Mouse (Mus musculus): Measurements from ENCODE around the gene Ribc1. TPM values are rescaled to one million over a fixed set of nuclear protein-coding genes. Genes with fewer than 3 reads are reported as not detected.
A peak's percentile ranks its signal among the peaks of the same experiment; 100 is the strongest.

Gene Ribc1
- 0.97 TPM for polyA plus RNA-seq (2012; fragmentation: generic; extraction: Trizol)

DNA sequence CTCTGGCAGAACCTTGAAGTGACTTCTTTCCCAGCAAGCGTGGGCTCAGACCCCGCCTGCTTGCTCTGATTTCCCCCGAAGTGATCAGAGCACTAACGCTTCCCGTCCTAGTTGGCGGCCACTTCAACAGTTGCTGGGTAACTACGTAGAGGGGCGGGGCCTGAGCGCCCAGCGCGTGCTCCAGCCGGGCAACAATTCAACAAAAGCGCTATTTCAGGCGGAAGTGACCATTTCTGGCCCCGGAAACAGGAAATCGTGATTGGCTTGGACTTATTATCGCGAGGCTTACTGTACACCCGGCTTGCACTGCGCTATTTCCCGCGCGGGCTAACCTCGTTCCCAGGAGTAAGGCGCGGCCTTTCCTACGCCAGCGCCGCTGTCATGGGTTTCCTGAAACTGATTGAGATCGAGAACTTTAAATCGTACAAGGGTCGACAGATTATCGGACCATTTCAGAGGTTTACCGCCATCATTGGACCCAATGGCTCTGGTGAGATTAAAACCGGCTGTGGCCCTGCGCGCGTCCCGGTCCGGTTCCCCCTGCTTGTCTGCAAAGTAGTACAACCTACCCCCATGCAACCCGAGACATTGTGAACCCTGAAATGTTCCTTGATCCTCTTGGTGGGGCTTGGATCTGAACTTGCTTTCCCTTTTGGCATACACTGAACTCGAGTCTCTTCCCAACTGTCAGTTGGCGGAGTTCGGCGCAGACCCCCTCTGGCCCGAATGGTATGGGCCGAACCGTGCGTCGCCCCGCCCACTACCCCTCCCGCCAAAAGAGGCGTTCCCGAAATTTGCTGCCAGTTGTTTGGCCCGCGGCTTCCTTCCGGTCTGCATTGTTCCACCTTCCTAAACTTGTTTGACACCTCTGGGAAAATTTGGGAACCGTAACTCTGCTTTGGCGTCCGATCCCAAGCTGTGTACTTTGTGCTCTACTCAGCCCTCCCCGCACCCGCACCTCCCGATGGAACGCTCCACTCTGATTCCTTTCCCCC is at the start of gene Ribc1, which contains the start of gene Smc1a:
Gene Ribc1, minus strand, starts transcription at position 145 of the 995 bp plus-strand sequence.
Gene Smc1a, plus strand, starts transcription at position 278 of the 995 bp plus-strand sequence.
- Histone ChIP-seq H3K36me3 (ENCODE audit: control insufficient read depth, insufficient read depth) (no peaks in the 10 kb centered on the region), H3ac (ENCODE audit: control insufficient read depth, insufficient read length) (peak within 1 kb of the TSS; percentile 66), H3K27me3 (ENCODE audit: control insufficient read depth, insufficient read depth, insufficient read length) (no peaks in the 10 kb centered on the region), H3K4me3 (peak within 1 kb of the TSS; percentile 73), H3K4me2 (ENCODE audit: low read depth) (peak within 1 kb of the TSS; percentile 80), H3K79me2 (ENCODE audit: control insufficient read depth, insufficient read depth) (peaks cover 46% of the 10 kb centered on the region)
- TF ChIP-seq POLR2AphosphoS2 (IDR thresholded peaks at IDR 0.05; ENCODE audit: insufficient read length, low read depth) (peak; percentile 63), MYOD1 (IDR thresholded peaks at IDR 0.05; ENCODE audit: control insufficient read depth in 1 of 3, insufficient read length in 2 of 3, low read depth in 2 of 3) (no peak), MAX (IDR thresholded peaks at IDR 0.05; ENCODE audit: low read depth) (no peak), SRF (IDR thresholded peaks at IDR 0.05; ENCODE audit: control insufficient read depth, insufficient read length, low read depth) (peak; percentile 98), E2F4 (IDR thresholded peaks at IDR 0.05; ENCODE audit: insufficient read depth) (peak; percentile 75), POLR2A (IDR thresholded peaks at IDR 0.05; ENCODE audit: insufficient read length, low read depth) (peak; percentile 57), MYOG (IDR thresholded peaks at IDR 0.05; ENCODE audit: control insufficient read depth in 1 of 3, insufficient read depth in 1 of 3, insufficient read length in 2 of 3, low read depth in 2 of 3) (no peak)

DNA sequence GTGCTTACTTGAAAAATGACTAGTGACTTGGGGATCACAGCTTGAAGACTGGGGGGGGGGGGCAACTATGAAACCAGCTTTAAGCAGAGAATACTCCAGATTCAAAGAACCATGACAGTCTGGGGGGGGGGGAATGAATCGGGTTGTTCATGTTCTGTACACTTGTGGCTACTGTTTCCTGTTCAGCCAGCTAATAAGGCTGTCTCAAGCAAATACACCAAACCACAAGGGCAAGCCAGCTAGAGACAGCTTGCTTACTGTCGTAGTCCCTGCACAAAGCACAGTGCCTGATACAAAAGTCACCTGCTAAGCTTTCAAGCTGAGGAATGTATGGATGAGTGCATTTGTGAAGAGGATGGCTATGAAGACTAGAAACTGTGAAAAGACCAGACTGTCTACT is 49.6 kb upstream of the Ribc1 start:
- no peak overlapping the region for H3K4me2 ChIP-seq (ENCODE audit: low read depth)
- H3K4me3 ChIP-seq: no peak overlapping the region
- H3K79me2 ChIP-seq (ENCODE audit: control insufficient read depth, insufficient read depth): no peaks in the 10 kb centered on the region
- TF ChIP-seq REST (IDR thresholded peaks at IDR 0.05; ENCODE audit: insufficient read depth, insufficient read length): no peak
- TF ChIP-seq E2F4 (IDR thresholded peaks at IDR 0.05; ENCODE audit: insufficient read depth): no peak
- no peak for TF ChIP-seq TCF12 (IDR thresholded peaks at IDR 0.05; ENCODE audit: insufficient read depth, poor library complexity, severe bottlenecking)
- TF ChIP-seq POLR2AphosphoS2 (IDR thresholded peaks at IDR 0.05; ENCODE audit: insufficient read length, low read depth): no peak
- TF ChIP-seq USF1 (IDR thresholded peaks at IDR 0.05; ENCODE audit: low read depth): no peak
- no peak for TF ChIP-seq CEBPB (IDR thresholded peaks at IDR 0.05; ENCODE audit: insufficient read depth, poor library complexity, severe bottlenecking)
- no peak for TF ChIP-seq TCF3 (IDR thresholded peaks at IDR 0.05; ENCODE audit: insufficient read length, low read depth)
- TF ChIP-seq SRF (IDR thresholded peaks at IDR 0.05; ENCODE audit: control insufficient read depth, insufficient read length, low read depth): no peak
- TF ChIP-seq MYOD1 (IDR thresholded peaks at IDR 0.05; ENCODE audit: control insufficient read depth in 1 of 3, insufficient read length in 2 of 3, low read depth in 2 of 3): no peak
- TF ChIP-seq MAX (IDR thresholded peaks at IDR 0.05; ENCODE audit: low read depth): no peak
- TF ChIP-seq MYOG (IDR thresholded peaks at IDR 0.05; ENCODE audit: control insufficient read depth in 1 of 3, insufficient read depth in 1 of 3, insufficient read length in 2 of 3, low read depth in 2 of 3): no peak
- TF ChIP-seq POLR2A (IDR thresholded peaks at IDR 0.05; ENCODE audit: insufficient read length, low read depth): no peak
- H3ac ChIP-seq (ENCODE audit: control insufficient read depth, insufficient read length): no peak overlapping the region
- H3K36me3 ChIP-seq (ENCODE audit: control insufficient read depth, insufficient read depth): peaks cover 11% of the 10 kb centered on the region
- no peaks in the 10 kb centered on the region for H3K27me3 ChIP-seq (ENCODE audit: control insufficient read depth, insufficient read depth, insufficient read length)

DNA sequence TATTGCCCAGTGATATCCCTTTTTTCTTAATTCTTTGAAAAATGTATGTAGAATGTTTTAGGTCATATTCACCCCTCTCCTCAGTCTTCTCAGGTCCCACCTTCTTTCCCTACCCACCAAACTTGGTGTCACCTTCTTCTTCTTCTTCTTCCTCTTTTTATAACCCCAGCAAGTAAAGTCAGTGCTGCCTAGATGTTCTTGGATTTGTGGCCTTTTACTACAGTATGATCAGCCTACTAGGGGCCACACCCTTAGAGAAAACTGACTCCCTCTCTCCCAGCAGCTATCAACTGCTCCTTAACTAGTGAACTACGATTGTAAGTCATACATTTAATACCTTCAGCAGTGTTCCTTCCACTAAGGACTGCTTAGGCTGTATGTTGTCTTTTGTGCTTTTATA is 38.0 kb upstream of the Ribc1 start:
- Histone ChIP-seq H3ac (ENCODE audit: control insufficient read depth, insufficient read length) (no peak overlapping the region), H3K36me3 (ENCODE audit: control insufficient read depth, insufficient read depth) (peaks cover 4% of the 10 kb centered on the region), H3K79me2 (ENCODE audit: control insufficient read depth, insufficient read depth) (no peaks in the 10 kb centered on the region), H3K4me2 (ENCODE audit: low read depth) (no peak overlapping the region), H3K27me3 (ENCODE audit: control insufficient read depth, insufficient read depth, insufficient read length) (no peaks in the 10 kb centered on the region), H3K4me3 (no peak overlapping the region)
- TF ChIP-seq MYOD1 (IDR thresholded peaks at IDR 0.05; ENCODE audit: control insufficient read depth in 1 of 3, insufficient read length in 2 of 3, low read depth in 2 of 3) (no peak), CEBPB (IDR thresholded peaks at IDR 0.05; ENCODE audit: insufficient read depth, poor library complexity, severe bottlenecking) (no peak), TCF3 (IDR thresholded peaks at IDR 0.05; ENCODE audit: insufficient read length, low read depth) (no peak), MYOG (IDR thresholded peaks at IDR 0.05; ENCODE audit: control insufficient read depth in 1 of 3, insufficient read depth in 1 of 3, insufficient read length in 2 of 3, low read depth in 2 of 3) (no peak), TCF12 (IDR thresholded peaks at IDR 0.05; ENCODE audit: insufficient read depth, poor library complexity, severe bottlenecking) (no peak), MAX (IDR thresholded peaks at IDR 0.05; ENCODE audit: low read depth) (no peak), POLR2A (IDR thresholded peaks at IDR 0.05; ENCODE audit: insufficient read length, low read depth) (no peak), USF1 (IDR thresholded peaks at IDR 0.05; ENCODE audit: low read depth) (no peak), REST (IDR thresholded peaks at IDR 0.05; ENCODE audit: insufficient read depth, insufficient read length) (no peak), SRF (IDR thresholded peaks at IDR 0.05; ENCODE audit: control insufficient read depth, insufficient read length, low read depth) (no peak)

DNA sequence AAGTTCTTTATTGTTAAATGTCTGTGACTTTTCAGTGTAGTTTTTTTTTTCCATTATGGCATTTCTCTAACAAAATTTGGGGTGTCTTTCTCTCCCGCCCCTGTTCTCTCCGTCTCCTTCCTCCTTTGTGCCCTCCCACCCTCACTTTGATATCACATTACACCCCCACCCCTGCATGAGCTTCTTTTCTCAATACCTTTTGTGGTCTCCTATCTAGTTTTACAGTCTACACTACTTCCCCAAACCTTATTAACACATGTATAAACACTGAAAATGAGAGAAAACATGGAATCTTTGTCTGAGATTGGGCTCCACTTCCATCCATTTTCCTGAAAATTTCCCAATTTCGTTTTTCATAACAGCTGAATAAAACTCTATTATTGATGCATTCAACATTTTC is 36.5 kb upstream of the Ribc1 start:
- Histone ChIP-seq H3K4me2 (ENCODE audit: low read depth) (no peak overlapping the region), H3K36me3 (ENCODE audit: control insufficient read depth, insufficient read depth) (peaks cover 4% of the 10 kb centered on the region), H3ac (ENCODE audit: control insufficient read depth, insufficient read length) (no peak overlapping the region), H3K79me2 (ENCODE audit: control insufficient read depth, insufficient read depth) (no peaks in the 10 kb centered on the region), H3K4me3 (no peak overlapping the region), H3K27me3 (ENCODE audit: control insufficient read depth, insufficient read depth, insufficient read length) (no peaks in the 10 kb centered on the region)
- TF ChIP-seq TCF12 (IDR thresholded peaks at IDR 0.05; ENCODE audit: insufficient read depth, poor library complexity, severe bottlenecking) (no peak), SRF (IDR thresholded peaks at IDR 0.05; ENCODE audit: control insufficient read depth, insufficient read length, low read depth) (no peak), POLR2A (IDR thresholded peaks at IDR 0.05; ENCODE audit: insufficient read length, low read depth) (no peak), TCF3 (IDR thresholded peaks at IDR 0.05; ENCODE audit: insufficient read length, low read depth) (no peak), MYOG (IDR thresholded peaks at IDR 0.05; ENCODE audit: control insufficient read depth in 1 of 3, insufficient read depth in 1 of 3, insufficient read length in 2 of 3, low read depth in 2 of 3) (no peak), MYOD1 (IDR thresholded peaks at IDR 0.05; ENCODE audit: control insufficient read depth in 1 of 3, insufficient read length in 2 of 3, low read depth in 2 of 3) (no peak), E2F4 (IDR thresholded peaks at IDR 0.05; ENCODE audit: insufficient read depth) (no peak), REST (IDR thresholded peaks at IDR 0.05; ENCODE audit: insufficient read depth, insufficient read length) (no peak), MAX (IDR thresholded peaks at IDR 0.05; ENCODE audit: low read depth) (no peak), USF1 (IDR thresholded peaks at IDR 0.05; ENCODE audit: low read depth) (no peak), CEBPB (IDR thresholded peaks at IDR 0.05; ENCODE audit: insufficient read depth, poor library complexity, severe bottlenecking) (no peak), POLR2AphosphoS2 (IDR thresholded peaks at IDR 0.05; ENCODE audit: insufficient read length, low read depth) (no peak)
